Mouse (Mus musculus): ENCODE measurements at regions not wholly inside any gene's neighbourhood (a gene's known extent, or its start where the extent isn't known, plus 50 kb on each side); places are given as distances from the start of the nearest gene placed in this dataset.

DNA sequence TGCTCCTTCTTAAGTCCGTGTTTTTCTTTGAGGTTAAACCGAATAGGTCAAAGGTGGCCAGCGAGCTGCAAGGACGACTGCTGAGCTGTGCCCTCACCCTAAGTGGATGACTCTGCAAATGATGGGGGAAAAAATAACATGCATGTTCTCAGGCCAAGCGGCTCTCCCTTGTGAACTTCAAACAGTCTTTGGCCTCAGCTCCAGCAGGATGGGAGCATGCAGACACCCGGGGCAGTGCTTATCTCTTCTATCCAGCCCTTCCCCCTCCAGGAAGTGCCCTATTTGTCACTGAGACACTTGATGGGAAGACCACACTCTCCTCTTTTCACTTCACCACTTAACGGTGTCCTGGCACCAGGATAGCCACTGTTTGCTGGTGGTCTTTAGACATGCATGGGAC, 157.3 kb upstream of the Serp2 start:
- TF ChIP-seq CTCF (IDR thresholded peaks at IDR 0.05; ENCODE audit: low read depth) (no peak), EP300 (IDR thresholded peaks at IDR 0.05; ENCODE audit: low read depth) (no peak)

Measured in liver, embryonic 14.5 days (tissue).